Mouse (Mus musculus): ENCODE results near the gene Pkp3.

The Pkp3 gene

DNA sequence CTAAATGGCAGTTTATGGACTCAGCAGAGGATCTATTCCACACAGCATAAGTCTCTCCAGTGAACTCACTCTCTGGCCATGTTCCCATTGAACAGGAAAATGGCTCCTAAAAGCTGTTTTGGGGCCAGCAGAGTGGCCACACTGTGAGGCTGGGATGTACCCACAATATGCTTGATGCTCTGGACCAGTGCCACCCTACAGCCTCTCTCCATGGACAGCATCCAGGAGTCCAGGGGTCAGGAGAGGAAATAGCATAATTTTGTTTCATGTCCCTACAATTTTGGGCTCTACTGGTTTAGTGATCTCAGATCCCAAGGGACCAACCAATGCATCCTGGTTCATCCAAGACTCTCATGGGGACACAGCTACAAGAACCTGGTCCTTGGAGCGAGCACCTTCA lies 20.5 kb upstream of the Pkp3 start:
- DNase-seq (ENCODE audit: low spot score), result no peak

DNA sequence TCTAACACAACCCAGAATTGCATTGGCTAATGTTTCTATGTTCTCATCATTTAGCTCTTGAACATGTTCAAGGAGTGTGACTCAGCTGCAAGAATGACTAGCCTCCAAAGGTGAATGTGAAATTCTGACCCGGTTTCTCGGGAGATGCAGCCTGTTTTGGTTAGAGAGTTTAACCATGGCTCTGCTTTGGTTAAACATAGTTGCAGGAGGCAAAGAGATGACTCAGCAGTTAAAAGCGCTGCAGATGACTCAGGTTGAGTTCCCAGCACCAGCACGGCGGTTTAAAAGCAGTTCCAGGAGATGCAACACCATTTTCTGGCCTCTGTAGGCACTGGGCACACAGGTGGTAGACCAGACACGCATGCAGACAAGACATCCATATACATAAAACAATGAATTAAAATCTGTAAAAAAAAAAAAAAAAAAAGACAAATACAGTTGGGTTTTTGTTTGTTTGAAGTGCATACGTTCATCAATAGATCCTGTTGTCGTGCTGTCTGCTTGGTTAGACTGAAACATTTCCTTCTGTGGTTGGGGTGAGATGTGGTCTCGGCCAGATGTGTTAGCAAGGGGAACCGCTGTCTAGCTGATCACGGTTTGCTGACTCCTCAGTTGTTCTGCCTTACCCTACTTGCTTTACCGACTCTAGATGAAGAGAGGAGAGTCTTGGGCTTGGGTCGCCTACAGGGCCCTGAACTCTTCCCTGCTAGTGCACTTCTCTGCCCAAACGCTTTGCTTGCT lies 19.2 kb upstream of the Pkp3 start:
- no peak for DNase-seq (ENCODE audit: low spot score)

DNA sequence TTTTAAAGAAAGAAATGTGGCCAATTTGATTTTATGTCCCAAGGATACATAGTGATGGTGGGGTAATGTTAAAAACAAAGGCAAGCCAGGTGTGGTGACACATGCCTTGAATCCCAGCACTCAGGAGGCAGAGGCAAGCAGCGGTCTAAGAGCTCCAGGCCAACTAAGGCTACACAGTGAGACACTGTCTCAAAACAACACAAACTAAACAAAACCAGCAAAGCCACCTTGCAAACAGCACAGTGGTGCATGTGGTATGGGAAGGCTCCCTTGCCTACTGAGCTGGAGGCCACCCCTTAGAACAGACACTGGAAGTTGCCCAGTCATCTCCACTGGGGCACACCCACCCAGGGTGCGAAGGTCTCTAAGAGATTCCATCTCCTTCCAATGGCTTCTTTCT lies 18.1 kb upstream of the Pkp3 start:
- DNase-seq (ENCODE audit: low spot score), result no peak

DNA sequence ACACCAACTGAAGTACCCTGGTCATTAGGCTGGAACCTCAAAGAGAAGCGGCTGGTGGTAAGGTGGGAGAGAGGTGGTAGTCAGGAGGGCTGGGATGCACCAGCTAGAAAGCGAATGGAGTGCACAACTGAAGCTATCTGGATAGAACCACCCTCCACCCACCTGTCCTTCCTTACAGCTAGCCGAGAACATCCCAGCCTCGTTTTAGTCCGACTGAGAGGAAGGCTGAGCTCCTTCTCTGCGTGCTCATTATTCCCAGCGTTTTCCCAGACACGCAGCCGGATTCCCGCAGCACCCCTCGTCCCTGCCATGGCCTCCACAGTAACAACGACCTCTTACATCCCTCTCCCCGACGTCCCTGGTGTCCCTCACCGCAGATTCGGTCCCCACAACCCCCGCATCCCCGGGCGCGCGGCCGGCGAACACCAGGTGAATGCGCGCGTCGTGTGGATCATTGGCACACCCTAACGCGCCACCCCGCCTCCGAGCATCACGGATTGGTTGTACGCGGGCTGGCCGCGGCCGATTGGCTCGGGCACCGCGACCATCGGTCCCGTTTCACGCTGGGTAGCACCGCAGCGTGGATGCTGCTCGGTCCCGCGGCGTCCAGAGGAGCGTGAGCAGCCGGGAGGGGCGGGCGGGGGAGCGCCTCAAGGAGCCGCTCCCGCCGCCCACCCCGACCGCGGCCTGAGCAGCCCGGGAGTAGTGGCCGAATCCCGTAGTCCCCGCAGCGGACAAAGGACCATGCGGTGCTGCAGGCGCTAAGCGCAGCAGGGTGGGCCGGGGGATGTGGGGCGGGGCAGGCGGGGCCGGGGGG lies 17.4 kb upstream of the Pkp3 start, which contains the start of gene B4galnt4:
Gene B4galnt4, plus strand, starts transcription at position 679 of the 817 bp plus-strand sequence.
- DNase-seq (ENCODE audit: low spot score), result peak; percentile 55

DNA sequence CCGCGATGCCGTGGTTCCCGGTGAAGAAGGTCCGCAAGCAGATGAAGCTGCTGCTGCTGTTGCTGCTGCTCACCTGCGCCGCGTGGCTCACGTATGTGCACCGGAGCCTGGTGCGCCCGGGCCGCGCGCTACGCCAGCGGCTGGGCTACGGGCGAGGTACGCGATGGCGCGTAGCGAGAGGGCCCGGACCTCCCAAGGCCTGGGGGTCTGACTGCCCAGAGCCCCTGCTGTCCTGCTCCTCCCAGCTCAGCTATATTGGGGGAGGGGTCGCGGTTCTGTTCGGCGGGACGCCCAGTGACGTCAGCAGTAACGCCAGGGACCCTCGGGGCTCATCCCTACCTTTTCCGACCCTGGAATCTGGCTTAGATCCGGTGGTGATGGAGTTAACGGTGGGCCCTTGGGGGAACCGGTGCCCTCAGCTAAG lies 16.7 kb upstream of the Pkp3 start:
- no peak for DNase-seq (ENCODE audit: low spot score)

DNA sequence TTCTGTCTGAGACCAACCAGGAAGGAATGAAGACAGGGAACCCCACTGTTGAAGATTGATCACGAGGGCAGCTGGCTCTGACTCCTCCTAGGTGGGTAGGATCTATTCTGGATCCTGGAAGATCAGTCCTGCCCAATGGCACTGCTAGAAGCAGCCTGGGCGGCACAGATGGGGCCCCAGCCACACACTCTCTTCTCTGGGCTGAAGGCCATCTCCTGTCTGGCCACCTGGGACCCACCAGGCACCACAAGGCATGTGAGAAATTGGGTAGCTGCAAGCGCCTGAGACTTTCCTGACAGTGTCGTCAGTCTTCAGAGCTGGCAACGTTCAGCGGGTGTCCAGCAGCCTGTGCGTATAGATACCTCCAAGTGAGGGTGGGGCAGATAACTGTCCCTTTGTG lies 15.5 kb upstream of the Pkp3 start:
- no peak for DNase-seq (ENCODE audit: low spot score)

DNA sequence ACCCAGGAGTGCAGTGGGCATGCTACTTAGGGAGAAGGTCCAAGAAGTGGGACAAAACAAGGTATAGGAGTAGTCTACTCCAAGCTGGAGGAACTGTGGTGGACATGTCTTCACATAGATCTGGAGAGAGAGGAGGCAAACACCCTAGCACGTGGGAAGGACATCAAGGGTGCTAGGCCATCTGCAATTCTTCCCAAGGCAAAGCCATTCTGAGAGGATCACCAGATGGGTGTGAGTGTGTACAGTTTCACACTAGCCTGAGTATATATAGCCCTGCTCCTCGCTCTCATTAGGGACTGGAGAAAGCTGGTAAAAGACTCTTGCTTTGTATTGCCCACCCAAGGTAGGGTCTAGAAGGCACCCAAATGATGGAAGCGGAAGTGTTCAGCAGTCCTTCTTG lies 14.7 kb upstream of the Pkp3 start:
- DNase-seq (ENCODE audit: low spot score), result no peak

DNA sequence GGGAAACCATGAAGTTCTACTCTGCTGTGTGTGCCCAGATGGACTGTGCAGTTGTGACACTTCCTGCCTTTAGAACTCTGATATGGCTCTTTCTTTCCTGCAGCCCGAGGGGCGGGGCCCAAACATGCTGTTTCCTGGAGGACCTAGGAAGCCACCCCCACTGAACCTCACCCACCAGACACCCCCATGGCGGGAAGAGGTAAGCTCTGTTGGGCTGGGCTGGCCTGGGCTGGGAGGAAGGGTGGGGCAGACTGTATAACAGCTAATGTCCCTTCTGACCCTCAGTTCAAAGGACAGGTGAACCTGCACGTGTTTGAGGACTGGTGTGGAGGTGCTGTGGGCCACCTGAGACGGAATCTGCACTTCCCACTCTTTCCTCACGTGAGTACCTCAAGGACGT lies 13.8 kb upstream of the Pkp3 start:
- no peak for DNase-seq (ENCODE audit: low spot score)

DNA sequence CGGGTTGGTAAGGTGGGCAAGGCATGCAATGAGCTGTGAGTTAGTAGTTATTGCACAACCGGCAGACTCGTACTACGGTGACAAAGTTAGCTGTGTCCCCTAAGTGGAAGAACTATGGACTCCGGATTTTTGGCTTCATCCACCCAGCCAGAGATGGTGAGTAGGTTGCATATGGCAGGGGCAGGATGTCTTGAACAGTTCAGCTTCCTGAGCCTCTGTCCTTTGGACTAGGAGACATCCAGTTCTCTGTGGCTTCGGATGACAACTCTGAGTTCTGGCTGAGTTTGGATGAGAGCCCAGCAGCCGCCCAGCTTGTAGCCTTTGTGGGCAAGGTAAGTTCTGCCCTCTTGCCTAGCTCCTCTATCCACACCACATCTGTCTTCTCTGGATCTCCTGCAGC lies 13.4 kb upstream of the Pkp3 start:
- DNase-seq (ENCODE audit: low spot score), result no peak

DNA sequence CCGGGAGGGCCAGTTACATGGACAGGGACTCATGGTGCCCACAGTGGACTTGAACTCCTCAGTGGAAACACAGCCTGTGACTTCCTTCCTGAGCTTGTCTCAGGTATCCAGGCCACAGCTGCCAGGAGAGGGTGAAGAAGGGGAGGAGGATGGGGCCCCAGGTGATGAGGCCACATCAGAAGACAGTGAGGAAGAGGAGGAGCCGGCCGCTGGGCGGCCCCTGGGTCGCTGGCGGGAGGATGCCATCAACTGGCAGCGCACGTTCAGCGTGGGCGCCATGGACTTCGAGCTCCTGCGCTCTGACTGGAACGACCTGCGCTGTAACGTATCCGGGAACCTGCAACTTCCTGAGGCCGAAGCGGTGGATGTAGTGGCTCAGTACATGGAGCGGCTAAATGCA lies 9.7 kb upstream of the Pkp3 start:
- no peak for DNase-seq (ENCODE audit: low spot score)

DNA sequence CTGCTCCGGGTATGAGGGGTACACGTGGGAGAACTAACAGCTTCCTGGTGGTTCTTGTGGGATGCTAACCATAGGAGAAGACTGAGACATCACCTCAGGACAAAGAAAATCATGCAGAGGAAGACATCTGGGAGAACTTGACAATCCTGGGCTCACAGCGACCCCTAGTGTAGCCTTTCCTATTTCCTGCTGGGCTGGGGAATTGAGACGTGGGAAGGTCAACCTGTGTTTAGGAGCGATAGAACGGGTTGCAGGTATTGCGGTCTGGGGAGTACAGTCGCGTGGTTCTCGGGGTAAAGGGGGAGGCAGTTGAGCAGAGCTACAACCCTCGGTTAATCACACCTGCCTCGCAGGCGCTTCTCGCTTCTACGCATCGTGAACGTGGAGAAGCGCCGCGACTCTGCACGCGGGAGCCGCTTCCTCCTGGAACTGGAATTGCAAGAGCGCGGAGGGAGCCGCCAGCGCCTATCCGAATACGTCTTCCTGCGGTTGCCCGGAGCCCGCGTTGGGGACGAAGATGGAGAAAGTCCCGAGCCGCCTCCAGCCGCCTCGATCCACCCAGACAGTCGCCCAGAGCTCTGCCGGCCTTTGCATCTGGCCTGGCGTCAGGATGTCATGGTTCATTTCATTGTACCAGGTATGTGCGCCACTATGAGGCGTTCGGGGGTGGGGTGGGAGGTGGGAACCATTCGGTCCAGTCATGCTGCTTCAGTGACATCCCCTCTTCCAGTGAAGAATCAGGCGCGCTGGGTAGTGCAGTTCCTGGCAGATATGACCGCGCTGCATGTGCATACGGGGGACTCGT lies 7.8 kb upstream of the Pkp3 start:
- peak; percentile 77 for DNase-seq (ENCODE audit: low spot score)

DNA sequence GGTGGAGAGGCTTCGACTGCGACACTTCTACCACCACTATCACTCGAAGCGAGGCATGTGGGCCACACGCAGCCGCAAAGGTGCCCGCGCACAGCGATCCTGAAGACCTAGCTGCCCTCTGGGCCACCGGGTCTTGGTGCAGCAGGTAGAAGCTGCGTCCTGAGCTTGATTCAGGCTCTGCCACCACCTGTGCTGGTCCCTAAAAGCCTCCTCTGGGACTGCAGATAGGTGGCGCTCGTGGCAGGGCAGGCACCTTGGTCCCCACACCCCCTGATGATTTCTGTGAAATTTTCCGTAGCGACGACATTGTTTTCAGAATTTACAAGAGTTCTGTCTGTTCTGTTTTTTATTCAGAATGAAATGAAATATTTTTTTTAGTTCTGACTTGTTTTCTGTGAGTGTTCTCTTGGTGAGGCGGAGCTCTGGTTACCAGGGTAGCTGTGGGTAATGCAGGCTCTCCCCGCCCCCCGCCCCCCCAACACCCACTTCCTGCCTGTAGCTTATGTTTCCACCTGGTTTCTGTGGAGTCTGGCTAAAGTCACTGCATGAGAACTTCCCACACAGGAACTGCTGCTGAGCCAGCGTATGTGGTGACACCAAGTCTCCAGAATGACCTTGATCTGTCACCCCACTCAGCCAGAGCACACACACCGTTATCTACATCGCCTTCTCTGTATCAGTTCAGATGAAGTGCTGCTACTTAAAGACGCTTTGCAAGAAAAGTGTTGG lies 5.8 kb upstream of the Pkp3 start:
- DNase-seq (ENCODE audit: low spot score), result no peak

DNA sequence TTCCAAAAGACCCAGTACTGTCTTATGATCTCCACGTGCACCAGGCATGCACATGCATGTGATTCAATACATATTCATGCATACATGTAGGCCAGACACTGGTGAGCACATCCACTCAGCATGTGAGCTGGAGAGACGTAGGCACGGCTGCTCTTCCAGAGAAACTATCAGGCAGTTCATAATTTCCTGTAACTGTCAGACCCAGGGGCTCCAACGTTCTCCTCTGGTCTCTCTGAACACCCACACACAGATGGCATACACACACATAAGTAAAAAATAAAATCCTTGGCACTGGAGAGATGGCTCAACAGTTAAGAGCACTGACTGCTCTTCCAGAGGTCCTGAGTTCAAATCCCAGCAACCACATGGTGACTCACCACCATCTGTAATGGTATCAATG lies 4.2 kb upstream of the Pkp3 start:
- DNase-seq (ENCODE audit: low spot score), result no peak

DNA sequence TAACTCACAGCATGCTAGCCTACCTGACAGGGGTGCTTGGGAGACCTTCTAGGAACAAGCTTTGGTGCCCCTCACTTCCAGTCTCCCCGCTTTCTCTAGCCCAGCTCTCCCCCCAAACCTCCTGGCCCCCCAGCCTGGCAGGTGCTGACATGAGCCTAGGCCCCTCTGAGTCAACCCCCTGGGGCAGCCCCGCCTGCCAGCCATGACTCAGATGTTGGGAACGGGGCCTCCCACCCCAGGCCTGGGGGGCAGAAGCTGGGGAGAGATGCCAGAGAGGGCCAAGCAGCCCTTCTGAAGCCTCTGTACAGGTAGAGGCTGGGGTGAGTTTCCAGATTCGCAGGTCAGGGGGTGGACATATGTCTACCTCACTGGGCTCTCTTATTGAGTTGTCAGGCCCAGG lies 858 bp downstream of the Pkp3 start:
- DNase-seq (ENCODE audit: low spot score), result peak; percentile 44

DNA sequence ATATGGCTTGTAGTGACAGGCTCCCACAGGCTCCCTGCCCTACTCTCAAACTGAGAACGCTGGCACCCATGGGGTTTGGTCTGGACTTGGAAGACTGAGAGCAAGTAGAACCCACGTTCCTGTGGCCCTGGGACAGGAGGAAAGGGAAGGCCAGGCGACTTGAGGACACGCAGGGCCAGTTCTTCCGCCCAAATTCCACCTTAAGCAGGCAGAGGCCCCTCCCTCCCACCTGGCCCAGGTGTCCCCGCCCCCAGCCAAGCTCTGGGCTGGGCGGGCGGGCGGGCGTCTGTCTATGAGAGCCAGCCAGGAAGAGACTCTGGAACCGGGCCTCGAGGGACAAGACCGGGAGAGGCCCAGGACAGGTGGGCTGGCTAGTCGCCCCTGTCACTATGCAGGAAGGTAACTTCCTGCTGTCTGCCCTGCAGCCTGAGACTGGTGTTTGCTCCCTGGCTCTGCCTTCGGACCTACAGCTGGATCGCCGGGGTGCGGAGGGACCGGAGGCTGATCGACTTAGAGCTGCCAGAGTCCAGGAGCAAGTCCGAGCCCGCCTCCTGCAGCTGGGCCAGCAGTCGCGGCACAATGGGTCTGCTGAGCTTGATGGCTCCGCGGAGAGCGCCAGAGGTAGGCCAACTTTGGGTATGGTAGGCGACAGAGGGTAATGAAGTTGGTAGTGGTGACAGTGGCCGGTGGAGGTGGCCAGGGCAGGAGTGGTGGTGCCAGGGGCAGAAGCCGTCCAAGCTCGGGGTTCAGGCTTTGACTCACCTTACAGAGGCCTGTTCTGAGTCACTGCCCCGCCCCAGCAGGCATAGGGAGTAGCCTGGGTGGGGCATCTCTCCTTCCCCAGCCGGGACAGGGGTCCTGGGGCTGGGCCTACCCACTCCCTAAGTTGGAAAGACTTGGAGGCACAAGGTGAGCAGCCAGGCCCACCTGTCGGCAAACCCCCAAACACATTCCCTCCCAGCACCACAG lies 1.7 kb downstream of the Pkp3 start:
- peak; percentile 43 for DNase-seq (ENCODE audit: low spot score)

DNA sequence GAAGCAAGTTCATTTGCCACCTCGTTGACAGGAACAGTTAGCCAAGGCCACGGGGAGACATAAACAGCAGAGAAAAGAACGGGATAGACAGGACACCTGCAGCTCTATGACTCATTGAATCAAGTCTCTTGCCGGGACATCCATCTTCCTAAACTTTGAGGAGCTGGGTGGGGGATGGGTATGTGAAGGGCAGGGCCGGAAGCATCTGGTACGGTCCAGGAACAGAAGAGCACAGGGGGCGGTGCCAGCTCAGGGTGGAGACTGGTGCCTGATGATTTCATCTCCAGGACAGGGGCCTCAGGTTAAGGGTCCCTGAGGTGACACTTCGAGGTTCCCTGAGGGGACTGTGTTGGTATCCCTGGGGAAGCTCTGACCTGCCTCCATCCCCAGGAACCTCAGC lies 9.9 kb downstream of the Pkp3 start:
- DNase-seq (ENCODE audit: low spot score), result no peak

DNA sequence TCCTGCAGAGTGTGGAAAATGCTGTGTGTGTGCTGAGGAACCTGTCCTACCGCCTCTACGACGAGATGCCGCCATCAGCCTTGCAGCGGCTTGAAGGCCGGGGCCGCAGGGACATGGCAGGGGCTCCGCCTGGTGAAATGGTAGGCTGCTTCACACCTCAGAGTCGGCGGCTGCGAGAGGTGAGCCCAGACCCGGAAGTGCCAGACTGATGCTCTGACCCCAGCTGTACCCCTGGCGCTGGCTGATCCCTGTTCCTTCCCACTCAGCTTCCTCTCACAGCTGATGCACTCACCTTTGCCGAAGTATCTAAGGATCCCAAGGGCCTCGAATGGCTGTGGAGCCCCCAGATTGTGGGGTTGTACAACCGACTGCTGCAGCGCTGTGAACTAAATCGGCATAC lies 10.5 kb downstream of the Pkp3 start:
- no peak for DNase-seq (ENCODE audit: low spot score)

DNA sequence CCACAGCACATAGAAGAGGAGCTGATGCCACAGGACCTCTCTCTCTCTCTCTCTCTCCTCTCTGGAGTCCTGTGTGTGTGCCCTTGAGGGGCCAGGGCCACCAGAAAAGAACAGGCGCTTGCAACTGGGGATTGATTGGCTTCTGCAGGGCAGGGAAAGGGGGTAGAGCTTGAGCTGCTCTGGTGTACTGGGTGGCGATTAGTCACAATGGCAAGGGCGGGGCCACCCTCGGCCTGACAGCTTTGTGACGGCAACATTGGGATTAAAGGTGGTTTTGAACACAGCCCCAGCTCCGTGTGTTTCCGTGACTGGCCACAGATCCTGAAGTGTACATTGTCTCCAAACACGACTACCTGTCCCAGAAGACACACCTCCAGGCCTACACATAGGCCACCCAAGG lies 12.2 kb downstream of the Pkp3 start:
- no peak for DNase-seq (ENCODE audit: low spot score)

DNA sequence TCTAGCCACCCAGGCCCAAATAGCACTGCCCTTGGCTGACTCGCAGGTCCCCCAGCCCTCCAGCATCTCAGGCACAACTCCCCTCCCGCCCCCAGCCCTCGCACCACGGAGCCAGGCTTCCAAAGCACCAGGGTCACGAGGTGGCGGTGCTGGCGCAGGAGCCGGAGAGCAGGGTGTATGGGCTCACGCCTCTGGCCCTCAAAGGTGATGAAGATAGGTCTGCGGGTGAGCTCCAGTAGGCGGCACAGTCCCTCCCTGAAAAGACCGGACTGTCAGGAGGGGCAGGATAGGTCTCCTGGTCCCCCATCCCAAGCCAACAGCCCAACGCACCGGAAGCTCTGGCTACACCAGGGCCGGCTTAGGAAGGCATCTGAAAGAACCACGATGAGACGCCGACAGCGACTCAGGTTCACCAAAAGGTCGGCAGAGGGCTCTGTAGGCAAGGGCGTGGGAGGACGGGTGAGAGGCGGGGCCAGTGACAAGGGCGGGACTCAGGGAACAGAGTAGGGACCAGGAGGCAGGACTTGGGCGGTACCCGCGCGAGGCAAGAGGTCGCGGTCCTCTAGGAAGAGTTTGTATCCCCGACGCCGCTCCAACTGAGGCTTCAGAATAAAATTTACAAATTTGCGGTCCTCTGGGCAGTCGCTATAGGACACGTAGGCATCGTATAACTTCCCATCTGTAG lies 14.2 kb downstream of the Pkp3 start:
- DNase-seq (ENCODE audit: low spot score), result peak; percentile 74

DNA sequence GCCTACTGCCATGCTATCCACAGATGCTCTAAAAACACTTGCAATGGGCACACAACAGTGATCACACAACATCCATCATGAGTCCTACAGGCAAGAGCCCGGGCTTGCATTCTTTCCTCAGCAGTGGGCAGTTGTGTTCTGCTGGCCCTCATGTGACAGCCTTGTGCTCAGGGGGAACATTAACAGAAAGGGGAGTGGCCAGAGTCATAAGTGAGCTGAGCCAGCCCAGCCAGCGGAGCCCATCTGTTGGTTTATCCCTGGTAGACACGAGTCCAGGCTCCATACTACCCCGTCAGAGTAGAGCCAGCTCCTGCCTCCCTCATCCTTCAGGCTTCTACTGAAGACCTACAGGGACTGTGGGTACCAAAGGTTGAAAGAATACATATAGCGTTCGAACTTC lies 15.9 kb downstream of the Pkp3 start:
- no peak for DNase-seq (ENCODE audit: low spot score)

Measured in urinary bladder, postnatal 25 days (tissue).